Mouse (Mus musculus): ENCODE measurements around the gene Dnm2. TPM values are rescaled to one million over a fixed set of nuclear protein-coding genes. Genes with fewer than 3 reads are reported as not detected.

Dnm2 gene
- polyA plus RNA-seq, 1 experiment from 2014 or later = 81.1 TPM

DNA sequence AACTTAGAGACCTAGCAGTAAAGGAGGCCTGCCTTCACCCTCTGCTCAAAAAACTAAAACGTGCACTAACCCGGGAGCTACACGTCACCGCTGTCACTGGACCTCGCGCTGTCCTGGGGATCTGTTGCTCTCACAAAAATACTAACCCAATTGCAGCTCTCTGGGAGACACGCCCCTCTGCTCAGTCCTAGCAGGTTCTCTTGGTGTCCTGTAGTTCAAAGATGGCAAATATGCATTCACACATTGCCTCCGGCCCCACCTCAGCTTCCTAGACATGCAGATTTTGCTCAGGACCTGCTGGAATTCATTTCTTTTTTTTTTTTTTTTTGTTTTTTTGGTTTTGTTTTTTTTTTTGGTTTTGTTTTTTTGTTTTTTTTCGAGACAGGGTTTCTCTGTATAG lies 66.0 kb downstream of the Dnm2 start:
- no peak overlapping the region for H3K9ac ChIP-seq (replicated peaks; ENCODE audit: low read depth)
- H3K27me3 ChIP-seq (replicated peaks; ENCODE audit: insufficient read depth, low read length) = no peaks in the 10 kb centered on the region
- DNase-seq (ENCODE audit: low spot score) (no peak), ATAC-seq (no peak)
- no peak for TF ChIP-seq CTCF (IDR thresholded peaks at IDR 0.05)
- TF ChIP-seq EP300 (IDR thresholded peaks at IDR 0.05) = no peak
- H3K4me3 ChIP-seq (ENCODE audit: low read depth, low read length) = no peak overlapping the region
- no peak overlapping the region for H3K4me2 ChIP-seq (replicated peaks; ENCODE audit: low read depth, low read length)
- H3K9me3 ChIP-seq (ENCODE audit: low read length) = no peaks in the 10 kb centered on the region
- WGBS = 92% methylated on average over 9 of the region's 9 CpGs
- H3K4me1 ChIP-seq (ENCODE audit: insufficient read depth, low read depth, low read length) = no peaks in the 10 kb centered on the region
- no peak overlapping the region for H3K27ac ChIP-seq (ENCODE audit: low read length)
- H3K36me3 ChIP-seq (ENCODE audit: insufficient read depth, low read length) = peaks cover 26% of the 10 kb centered on the region

DNA sequence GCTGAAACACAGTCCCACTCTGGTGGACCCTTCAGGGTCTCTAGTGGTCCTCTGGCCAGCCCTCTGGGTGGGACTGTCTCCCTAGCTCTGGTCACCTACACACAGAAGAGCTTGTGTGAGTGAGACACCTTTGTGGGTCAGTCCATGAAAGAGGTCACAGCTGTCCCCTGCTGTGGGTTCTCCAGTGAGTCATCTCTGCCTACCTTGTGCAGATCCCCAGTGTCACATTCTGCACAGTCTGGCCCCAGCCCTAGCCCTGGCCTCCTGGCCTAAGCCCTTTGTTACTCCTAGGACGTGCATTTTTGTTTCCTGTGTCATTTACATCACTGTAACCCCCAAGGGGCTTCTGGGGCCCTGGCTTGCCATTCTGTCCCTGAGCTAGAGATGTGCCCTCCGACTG lies 69.2 kb downstream of the Dnm2 start:
- Histone ChIP-seq H3K9me3 (ENCODE audit: low read length) (no peaks in the 10 kb centered on the region), H3K4me2 (replicated peaks; ENCODE audit: low read depth, low read length) (no peak overlapping the region), H3K27me3 (replicated peaks; ENCODE audit: insufficient read depth, low read length) (no peaks in the 10 kb centered on the region), H3K27ac (ENCODE audit: low read length) (no peak overlapping the region), H3K4me3 (ENCODE audit: low read depth, low read length) (no peak overlapping the region), H3K9ac (replicated peaks; ENCODE audit: low read depth) (no peak overlapping the region), H3K36me3 (ENCODE audit: insufficient read depth, low read length) (peaks cover 14% of the 10 kb centered on the region; the same call in 1 of the 2 replicates), H3K4me1 (ENCODE audit: insufficient read depth, low read depth, low read length) (no peaks in the 10 kb centered on the region)
- 63% methylated on average over 2 of the region's 2 CpGs for WGBS
- ATAC-seq (no peak), DNase-seq (ENCODE audit: low spot score) (no peak)
- TF ChIP-seq CTCF (IDR thresholded peaks at IDR 0.05) = no peak
- TF ChIP-seq EP300 (IDR thresholded peaks at IDR 0.05) = no peak

DNA sequence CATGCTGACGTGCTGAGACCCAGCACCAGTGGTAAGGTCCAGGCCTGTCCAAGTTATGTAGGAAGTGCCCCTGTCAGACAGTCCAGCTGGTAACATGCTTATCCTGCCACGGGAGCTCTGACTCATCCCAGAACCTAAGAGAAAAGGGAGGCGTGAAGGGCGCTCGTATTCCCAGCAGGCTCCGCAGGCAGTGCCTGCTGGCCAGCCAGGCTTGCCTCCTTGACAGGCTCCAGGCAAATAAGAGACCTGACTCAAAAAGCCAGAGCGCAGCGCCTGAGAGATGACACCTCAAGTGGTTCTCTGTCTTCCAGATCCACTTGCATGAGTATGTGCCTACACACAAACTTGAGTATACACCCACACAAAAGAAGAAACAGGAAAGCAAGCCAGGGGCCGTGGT lies 70.0 kb downstream of the Dnm2 start:
- Histone ChIP-seq H3K9ac (replicated peaks; ENCODE audit: low read depth) (no peak overlapping the region), H3K27ac (ENCODE audit: low read length) (no peak overlapping the region), H3K4me2 (replicated peaks; ENCODE audit: low read depth, low read length) (no peak overlapping the region), H3K27me3 (replicated peaks; ENCODE audit: insufficient read depth, low read length) (no peaks in the 10 kb centered on the region), H3K4me1 (ENCODE audit: insufficient read depth, low read depth, low read length) (no peaks in the 10 kb centered on the region), H3K9me3 (ENCODE audit: low read length) (no peaks in the 10 kb centered on the region), H3K36me3 (ENCODE audit: insufficient read depth, low read length) (peaks cover 14% of the 10 kb centered on the region), H3K4me3 (ENCODE audit: low read depth, low read length) (no peak overlapping the region)
- TF ChIP-seq CTCF (IDR thresholded peaks at IDR 0.05) = no peak
- no peak for TF ChIP-seq EP300 (IDR thresholded peaks at IDR 0.05)
- 79% methylated on average over 9 of the region's 9 CpGs for WGBS
- DNase-seq (ENCODE audit: low spot score) = peak; percentile 31
- peak; percentile 37; the same call in 1 of the 2 replicates for ATAC-seq

DNA sequence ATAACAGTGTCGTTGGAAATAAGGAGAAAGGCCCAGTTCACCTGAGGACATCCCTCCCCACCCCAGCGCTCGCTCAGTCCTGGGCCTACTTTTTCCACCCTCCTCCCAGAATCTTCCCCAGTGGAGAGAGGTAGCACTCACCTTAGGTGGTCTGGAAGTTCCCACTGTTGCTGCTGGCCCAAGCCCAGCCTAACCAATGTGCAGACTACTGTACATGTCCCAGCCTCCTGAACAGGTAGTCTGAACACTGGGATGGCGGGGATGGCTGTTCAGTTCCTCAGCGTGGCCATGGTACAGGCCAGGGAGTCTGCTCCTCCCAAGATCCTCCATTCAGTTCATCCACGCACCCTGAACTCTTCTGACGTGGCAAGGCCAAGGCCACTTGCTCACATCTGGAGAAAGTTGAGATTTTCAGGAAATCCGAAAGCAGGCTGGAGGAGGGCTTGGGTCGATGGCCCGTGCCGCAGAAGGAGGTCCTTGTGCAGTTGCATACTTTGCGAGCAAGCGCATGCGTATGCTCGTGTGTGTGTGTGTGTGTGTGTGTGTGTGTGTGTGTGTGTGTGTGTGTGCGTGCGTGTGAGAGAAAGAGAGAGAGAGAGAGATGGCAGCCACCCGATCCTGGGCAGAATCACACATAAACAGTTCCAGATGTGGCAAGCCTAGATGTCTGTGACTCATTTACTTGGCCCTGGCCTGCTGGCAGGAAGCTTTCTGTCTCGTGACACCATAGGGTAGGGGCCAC lies 71.8 kb downstream of the Dnm2 start:
- H3K4me3 ChIP-seq (ENCODE audit: low read depth, low read length) = no peak overlapping the region
- ATAC-seq = peak; percentile 73
- no peak for TF ChIP-seq CTCF (IDR thresholded peaks at IDR 0.05)
- no peak for TF ChIP-seq EP300 (IDR thresholded peaks at IDR 0.05)
- H3K36me3 ChIP-seq (ENCODE audit: insufficient read depth, low read length) = peaks cover 5% of the 10 kb centered on the region
- no peaks in the 10 kb centered on the region for H3K27me3 ChIP-seq (replicated peaks; ENCODE audit: insufficient read depth, low read length)
- no peaks in the 10 kb centered on the region for H3K4me1 ChIP-seq (ENCODE audit: insufficient read depth, low read depth, low read length)
- peak overlapping the region; percentile 57 for H3K27ac ChIP-seq (ENCODE audit: low read length)
- no peaks in the 10 kb centered on the region for H3K9me3 ChIP-seq (ENCODE audit: low read length)
- peak; percentile 46 for DNase-seq (ENCODE audit: low spot score)
- WGBS = 77% methylated on average over 17 of the region's 19 CpGs
- H3K4me2 ChIP-seq (replicated peaks; ENCODE audit: low read depth, low read length) = no peak overlapping the region
- no peak overlapping the region for H3K9ac ChIP-seq (replicated peaks; ENCODE audit: low read depth)

DNA sequence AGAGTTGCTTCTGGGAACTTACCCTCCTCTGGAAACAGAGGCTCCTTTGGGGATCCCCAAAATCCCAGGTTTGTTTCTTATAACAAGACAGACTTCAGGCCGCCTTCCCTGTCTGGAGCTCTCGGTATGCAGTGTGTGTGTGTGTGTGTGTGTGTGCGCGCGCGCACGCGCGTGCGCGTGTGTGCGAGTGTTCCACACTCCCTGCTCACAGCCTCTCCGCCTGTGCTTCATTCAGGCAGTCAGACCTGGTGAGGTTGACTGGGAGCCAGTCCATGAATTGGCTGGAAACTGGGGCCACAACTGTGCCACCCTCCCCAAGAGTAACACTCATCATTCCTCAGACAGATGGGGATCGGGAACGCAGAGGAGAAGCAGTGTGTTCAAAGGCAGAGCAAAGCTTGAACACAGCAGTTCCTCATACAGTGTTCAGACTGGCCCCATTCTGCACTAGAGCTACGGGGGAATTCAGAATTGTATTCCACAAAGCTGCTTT lies 72.4 kb downstream of the Dnm2 start:
- Histone ChIP-seq H3K9me3 (ENCODE audit: low read length) (no peaks in the 10 kb centered on the region), H3K27me3 (replicated peaks; ENCODE audit: insufficient read depth, low read length) (no peaks in the 10 kb centered on the region), H3K27ac (ENCODE audit: low read length) (peak overlapping the region; percentile 40; the same call in 1 of the 2 replicates), H3K4me1 (ENCODE audit: insufficient read depth, low read depth, low read length) (no peaks in the 10 kb centered on the region), H3K4me2 (replicated peaks; ENCODE audit: low read depth, low read length) (no peak overlapping the region), H3K4me3 (ENCODE audit: low read depth, low read length) (no peak overlapping the region), H3K36me3 (ENCODE audit: insufficient read depth, low read length) (peaks cover 5% of the 10 kb centered on the region), H3K9ac (replicated peaks; ENCODE audit: low read depth) (no peak overlapping the region)
- ATAC-seq (no peak; the same call in 1 of the 2 replicates), DNase-seq (ENCODE audit: low spot score) (no peak)
- TF ChIP-seq EP300 (IDR thresholded peaks at IDR 0.05) (no peak), CTCF (IDR thresholded peaks at IDR 0.05) (no peak)
- 90% methylated on average over 16 of the region's 16 CpGs for WGBS

DNA sequence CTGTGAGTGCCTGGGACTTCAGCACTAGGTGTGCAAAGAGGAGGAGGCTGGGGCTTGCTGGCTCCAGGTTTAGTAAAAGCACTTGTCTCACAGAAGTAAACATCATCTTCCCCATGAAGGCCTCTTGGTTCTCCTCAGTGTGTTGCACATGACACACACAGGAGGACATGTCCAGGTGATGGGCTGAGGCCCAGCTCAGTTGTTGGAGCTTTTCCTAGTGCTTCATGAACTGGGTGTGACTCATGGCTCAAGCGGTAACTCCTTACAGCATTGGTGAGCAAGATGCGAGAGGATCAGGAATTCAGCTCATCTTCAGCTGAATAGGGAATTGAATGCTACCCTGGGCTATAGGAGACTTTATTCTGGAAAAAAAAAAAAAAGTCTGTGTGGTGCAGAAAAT lies 73.0 kb downstream of the Dnm2 start:
- ATAC-seq = no peak
- H3K4me3 ChIP-seq (ENCODE audit: low read depth, low read length) = no peak overlapping the region
- H3K9ac ChIP-seq (replicated peaks; ENCODE audit: low read depth) = no peak overlapping the region

More for the DNA sequence above, 73.0 kb downstream of the Dnm2 start:
- H3K27ac ChIP-seq (ENCODE audit: low read length) = 0 out of 2 replicates have a peak overlapping the region, but pooled peaks have one; percentile 40
- 88% methylated on average over 2 of the region's 2 CpGs for WGBS
- peaks cover 5% of the 10 kb centered on the region for H3K36me3 ChIP-seq (ENCODE audit: insufficient read depth, low read length)
- no peak overlapping the region for H3K4me2 ChIP-seq (replicated peaks; ENCODE audit: low read depth, low read length)
- no peaks in the 10 kb centered on the region for H3K9me3 ChIP-seq (ENCODE audit: low read length)
- no peaks in the 10 kb centered on the region for H3K27me3 ChIP-seq (replicated peaks; ENCODE audit: insufficient read depth, low read length)
- TF ChIP-seq EP300 (IDR thresholded peaks at IDR 0.05) (no peak), CTCF (IDR thresholded peaks at IDR 0.05) (no peak)
- DNase-seq (ENCODE audit: low spot score) = no peak
- no peaks in the 10 kb centered on the region for H3K4me1 ChIP-seq (ENCODE audit: insufficient read depth, low read depth, low read length)

All from lung, postnatal 0 days (tissue).